Mouse (Mus musculus): ENCODE data around the gene Il17ra. TPM values are rescaled to one million over a fixed set of nuclear protein-coding genes. Genes with fewer than 3 reads are reported as not detected.

The Il17ra gene
- polyA plus RNA-seq, 1 experiment: 12.0 TPM

- Histone ChIP-seq H3ac (ENCODE audit: control insufficient read depth, insufficient read length) (no peak overlapping the region), H3K27me3 (ENCODE audit: control insufficient read depth, insufficient read depth, insufficient read length) (no peaks in the 10 kb centered on the region), H3K4me3 (no peak overlapping the region), H3K79me2 (ENCODE audit: control insufficient read depth, insufficient read depth) (no peaks in the 10 kb centered on the region), H3K4me2 (ENCODE audit: low read depth) (no peak overlapping the region), H3K36me3 (ENCODE audit: control insufficient read depth, insufficient read depth) (peaks cover 4% of the 10 kb centered on the region)
- TF ChIP-seq TCF12 (IDR thresholded peaks at IDR 0.05; ENCODE audit: insufficient read depth, poor library complexity, severe bottlenecking) (no peak), POLR2AphosphoS2 (IDR thresholded peaks at IDR 0.05; ENCODE audit: insufficient read length, low read depth) (no peak)
Observed at GRCm38 (mm10) chr6:120509975-120510374, 46.9 kb downstream of the Il17ra start.

GRCm38 (mm10) chr6:120510425-120510824, 47.4 kb downstream of the Il17ra start:
- Histone ChIP-seq H3K36me3 (ENCODE audit: control insufficient read depth, insufficient read depth) (peaks cover 4% of the 10 kb centered on the region), H3K27me3 (ENCODE audit: control insufficient read depth, insufficient read depth, insufficient read length) (no peaks in the 10 kb centered on the region), H3ac (ENCODE audit: control insufficient read depth, insufficient read length) (no peak overlapping the region), H3K4me2 (ENCODE audit: low read depth) (no peak overlapping the region), H3K4me3 (no peak overlapping the region), H3K79me2 (ENCODE audit: control insufficient read depth, insufficient read depth) (no peaks in the 10 kb centered on the region)
- no peak for TF ChIP-seq MAX (IDR thresholded peaks at IDR 0.05; ENCODE audit: low read depth)
- no peak for TF ChIP-seq POLR2A (IDR thresholded peaks at IDR 0.05; ENCODE audit: insufficient read length, low read depth)
- TF ChIP-seq USF1 (IDR thresholded peaks at IDR 0.05; ENCODE audit: low read depth): no peak
- TF ChIP-seq MYOG (IDR thresholded peaks at IDR 0.05; ENCODE audit: control insufficient read depth in 1 of 3, insufficient read depth in 1 of 3, insufficient read length in 2 of 3, low read depth in 2 of 3): no peak
- TF ChIP-seq POLR2AphosphoS2 (IDR thresholded peaks at IDR 0.05; ENCODE audit: insufficient read length, low read depth): no peak
- no peak for TF ChIP-seq MYOD1 (IDR thresholded peaks at IDR 0.05; ENCODE audit: control insufficient read depth in 1 of 3, insufficient read length in 2 of 3, low read depth in 2 of 3)
- no peak for TF ChIP-seq SRF (IDR thresholded peaks at IDR 0.05; ENCODE audit: control insufficient read depth, insufficient read length, low read depth)
- TF ChIP-seq TCF3 (IDR thresholded peaks at IDR 0.05; ENCODE audit: insufficient read length, low read depth): no peak
- TF ChIP-seq CEBPB (IDR thresholded peaks at IDR 0.05; ENCODE audit: insufficient read depth, poor library complexity, severe bottlenecking): no peak
- TF ChIP-seq REST (IDR thresholded peaks at IDR 0.05; ENCODE audit: insufficient read depth, insufficient read length): no peak
- no peak for TF ChIP-seq E2F4 (IDR thresholded peaks at IDR 0.05; ENCODE audit: insufficient read depth)
- TF ChIP-seq TCF12 (IDR thresholded peaks at IDR 0.05; ENCODE audit: insufficient read depth, poor library complexity, severe bottlenecking): no peak

GRCm38 (mm10) chr6:120511212-120511611, 48.2 kb downstream of the Il17ra start:
- no peak for TF ChIP-seq REST (IDR thresholded peaks at IDR 0.05; ENCODE audit: insufficient read depth, insufficient read length)
- TF ChIP-seq POLR2A (IDR thresholded peaks at IDR 0.05; ENCODE audit: insufficient read length, low read depth): no peak
- no peak for TF ChIP-seq TCF12 (IDR thresholded peaks at IDR 0.05; ENCODE audit: insufficient read depth, poor library complexity, severe bottlenecking)
- no peak for TF ChIP-seq E2F4 (IDR thresholded peaks at IDR 0.05; ENCODE audit: insufficient read depth)
- TF ChIP-seq POLR2AphosphoS2 (IDR thresholded peaks at IDR 0.05; ENCODE audit: insufficient read length, low read depth): no peak
- TF ChIP-seq USF1 (IDR thresholded peaks at IDR 0.05; ENCODE audit: low read depth): no peak
- no peak for TF ChIP-seq SRF (IDR thresholded peaks at IDR 0.05; ENCODE audit: control insufficient read depth, insufficient read length, low read depth)
- no peak for TF ChIP-seq MYOG (IDR thresholded peaks at IDR 0.05; ENCODE audit: control insufficient read depth in 1 of 3, insufficient read depth in 1 of 3, insufficient read length in 2 of 3, low read depth in 2 of 3)
- no peak for TF ChIP-seq CEBPB (IDR thresholded peaks at IDR 0.05; ENCODE audit: insufficient read depth, poor library complexity, severe bottlenecking)
- no peak for TF ChIP-seq TCF3 (IDR thresholded peaks at IDR 0.05; ENCODE audit: insufficient read length, low read depth)
- TF ChIP-seq MAX (IDR thresholded peaks at IDR 0.05; ENCODE audit: low read depth): no peak
- TF ChIP-seq MYOD1 (IDR thresholded peaks at IDR 0.05; ENCODE audit: control insufficient read depth in 1 of 3, insufficient read length in 2 of 3, low read depth in 2 of 3): no peak

GRCm38 (mm10) chr6:120516422-120516821, 53.4 kb downstream of the Il17ra start:
- Histone ChIP-seq H3K79me2 (ENCODE audit: control insufficient read depth, insufficient read depth) (no peaks in the 10 kb centered on the region), H3ac (ENCODE audit: control insufficient read depth, insufficient read length) (no peak overlapping the region), H3K27me3 (ENCODE audit: control insufficient read depth, insufficient read depth, insufficient read length) (no peaks in the 10 kb centered on the region), H3K36me3 (ENCODE audit: control insufficient read depth, insufficient read depth) (peaks cover 8% of the 10 kb centered on the region), H3K4me3 (no peak overlapping the region), H3K4me2 (ENCODE audit: low read depth) (no peak overlapping the region)
- no peak for TF ChIP-seq CEBPB (IDR thresholded peaks at IDR 0.05; ENCODE audit: insufficient read depth, poor library complexity, severe bottlenecking)

More at GRCm38 (mm10) chr6:120511212-120511611, 48.2 kb downstream of the Il17ra start:
- Histone ChIP-seq H3K4me2 (ENCODE audit: low read depth) (no peak overlapping the region), H3K27me3 (ENCODE audit: control insufficient read depth, insufficient read depth, insufficient read length) (no peaks in the 10 kb centered on the region), H3ac (ENCODE audit: control insufficient read depth, insufficient read length) (no peak overlapping the region), H3K36me3 (ENCODE audit: control insufficient read depth, insufficient read depth) (peaks cover 4% of the 10 kb centered on the region), H3K79me2 (ENCODE audit: control insufficient read depth, insufficient read depth) (no peaks in the 10 kb centered on the region), H3K4me3 (no peak overlapping the region)

- H3K36me3 ChIP-seq (ENCODE audit: control insufficient read depth, insufficient read depth): peaks cover 8% of the 10 kb centered on the region
- no peaks in the 10 kb centered on the region for H3K79me2 ChIP-seq (ENCODE audit: control insufficient read depth, insufficient read depth)
- H3K27me3 ChIP-seq (ENCODE audit: control insufficient read depth, insufficient read depth, insufficient read length): no peaks in the 10 kb centered on the region
- TF ChIP-seq TCF12 (IDR thresholded peaks at IDR 0.05; ENCODE audit: insufficient read depth, poor library complexity, severe bottlenecking): no peak
- no peak for TF ChIP-seq REST (IDR thresholded peaks at IDR 0.05; ENCODE audit: insufficient read depth, insufficient read length)
- TF ChIP-seq USF1 (IDR thresholded peaks at IDR 0.05; ENCODE audit: low read depth): no peak
- TF ChIP-seq TCF3 (IDR thresholded peaks at IDR 0.05; ENCODE audit: insufficient read length, low read depth): no peak
- no peak for TF ChIP-seq POLR2A (IDR thresholded peaks at IDR 0.05; ENCODE audit: insufficient read length, low read depth)
- TF ChIP-seq MAX (IDR thresholded peaks at IDR 0.05; ENCODE audit: low read depth): no peak
- no peak for TF ChIP-seq SRF (IDR thresholded peaks at IDR 0.05; ENCODE audit: control insufficient read depth, insufficient read length, low read depth)
- TF ChIP-seq POLR2AphosphoS2 (IDR thresholded peaks at IDR 0.05; ENCODE audit: insufficient read length, low read depth): no peak
- no peak for TF ChIP-seq MYOG (IDR thresholded peaks at IDR 0.05; ENCODE audit: control insufficient read depth in 1 of 3, insufficient read depth in 1 of 3, insufficient read length in 2 of 3, low read depth in 2 of 3)
- no peak for TF ChIP-seq E2F4 (IDR thresholded peaks at IDR 0.05; ENCODE audit: insufficient read depth)
- no peak for TF ChIP-seq CEBPB (IDR thresholded peaks at IDR 0.05; ENCODE audit: insufficient read depth, poor library complexity, severe bottlenecking)
- no peak for TF ChIP-seq MYOD1 (IDR thresholded peaks at IDR 0.05; ENCODE audit: control insufficient read depth in 1 of 3, insufficient read length in 2 of 3, low read depth in 2 of 3)
- H3ac ChIP-seq (ENCODE audit: control insufficient read depth, insufficient read length): no peak overlapping the region
- no peak overlapping the region for H3K4me3 ChIP-seq
- H3K4me2 ChIP-seq (ENCODE audit: low read depth): no peak overlapping the region
Observed at GRCm38 (mm10) chr6:120516879-120517278, 53.8 kb downstream of the Il17ra start.
